Mouse (Mus musculus) C3H10T1/2 (cell line): ENCODE data around the gene Pramel5. TPM values are rescaled to one million over a fixed set of nuclear protein-coding genes. Genes with fewer than 3 reads are reported as not detected.

ENCODE experiments used
- polyA plus RNA-seq, 2 experiments: library from polyadenylated mRNA; unstranded; fragments of >200 nt; fragmentation: generic; extraction: Trizol; gene quantifications; one replicate each; pipeline ENCODE4 v1.2.1; 2012; ENCODE audit warnings: missing spikeins in 2 of 2

Pramel5 gene
- polyA plus RNA-seq = not detected

GRCm38 (mm10) chr4:144280388-144280787 is at the start of gene Pramel5:
Pramel5 (minus strand) TSS chr4:144280488.

GRCm38 (mm10) chr4:144329949-144330348 is 49.7 kb upstream of the Pramel5 start, which contains the start of gene Gm13128:
Gm13128 (plus strand) TSS chr4:144330249.

Other genes with a start within 250 kb of the Pramel5 start
- gene Pramel4, start 221.4 kb downstream of the Pramel5 start, polyA plus RNA-seq = not detected
- gene Gm13102, start 174.0 kb downstream of the Pramel5 start, polyA plus RNA-seq = not detected
- gene Oog3, start 117.8 kb downstream of the Pramel5 start, polyA plus RNA-seq = not detected
- not detected for gene Oog2, start 89.8 kb downstream of the Pramel5 start, polyA plus RNA-seq
- gene C87977, start 67.2 kb downstream of the Pramel5 start, polyA plus RNA-seq = not detected
- gene Gm13128, start 49.8 kb upstream of the Pramel5 start, polyA plus RNA-seq = not detected
- not detected for gene Gm13119, start 77.5 kb upstream of the Pramel5 start, polyA plus RNA-seq
- not detected for gene Pramef20, start 97.4 kb upstream of the Pramel5 start, polyA plus RNA-seq
- not detected for gene Pramef12, start 128.0 kb upstream of the Pramel5 start, polyA plus RNA-seq
- gene 1700012P22Rik, start 158.3 kb upstream of the Pramel5 start, polyA plus RNA-seq = not detected
- not detected for gene Gm9944, start 172.8 kb upstream of the Pramel5 start, polyA plus RNA-seq
- gene Aadacl3, start 183.3 kb upstream of the Pramel5 start, polyA plus RNA-seq = not detected
- gene 9430007A20Rik, start 239.3 kb upstream of the Pramel5 start, polyA plus RNA-seq = not detected